Mouse (Mus musculus) midbrain, postnatal 0 days (tissue): ENCODE data around the gene Ice2. TPM values are rescaled to one million over a fixed set of nuclear protein-coding genes. Genes with fewer than 3 reads are reported as not detected.

Experiments used
- ATAC-seq: fragments of 200-750 bp; cut with Nextera tagmentation; 2 replicates; pipeline ENCODE4 v1.8.0; 2017; ENCODE audit warnings: moderate number of reproducible peaks, mild to moderate bottlenecking, moderate TSS enrichment, moderate library complexity; ENCODE audit not compliant: low FRiP score
- DNase-seq: peaks from one replicate; pipeline ENCODE4 v3.0.0-alpha.2; 2015; ENCODE audit warnings: low spot score
- H3K27ac ChIP-seq: fragments of 300-500 bp; sonication (generic); 2 replicates; pipeline ENCODE4 v1.5.1; 2014; ENCODE audit warnings: low read depth, mild to moderate bottlenecking, low read length, mixed read lengths
- H3K27me3 ChIP-seq: fragments of 300-500 bp; sonication (generic); 2 replicates; pipeline ENCODE4 v1.6.1; 2014; ENCODE audit warnings: low read length, control low read depth, mixed read lengths; ENCODE audit not compliant: insufficient read depth
- H3K36me3 ChIP-seq: fragments of 300-500 bp; sonication (generic); 2 replicates; pipeline ENCODE4 v1.6.1; 2014; ENCODE audit warnings: low read length, control low read depth, mixed read lengths; ENCODE audit not compliant: insufficient read depth
- H3K4me1 ChIP-seq: fragments of 300-500 bp; sonication (generic); 2 replicates; pipeline ENCODE4 v1.6.1; 2014; ENCODE audit warnings: mild to moderate bottlenecking, control low read depth, antibody characterized with exemption, low read length, mixed read lengths; ENCODE audit not compliant: insufficient read depth
- H3K4me2 ChIP-seq: fragments of 300-500 bp; sonication (generic); 2 replicates; pipeline ENCODE4 v1.6.1; 2014; ENCODE audit warnings: low read depth, mild to moderate bottlenecking, low read length, mixed read lengths; ENCODE audit not compliant: poor library complexity, severe bottlenecking
- H3K4me3 ChIP-seq: fragments of 300-500 bp; sonication (generic); 2 replicates; pipeline ENCODE4 v1.5.1; 2014; ENCODE audit warnings: low read depth, mild to moderate bottlenecking, low read length, moderate library complexity
- H3K9ac ChIP-seq: fragments of 300-500 bp; sonication (generic); replicated peaks from 2 replicates; pipeline ENCODE4 v1.6.1; 2014; ENCODE audit warnings: mild to moderate bottlenecking, low read length, moderate library complexity, mixed read lengths; ENCODE audit not compliant: poor library complexity, severe bottlenecking
- H3K9me3 ChIP-seq: fragments of 300-500 bp; sonication (generic); 2 replicates; pipeline ENCODE4 v1.6.1; 2016; ENCODE audit warnings: low read length, control low read depth
- CTCF ChIP-seq: IDR thresholded peaks from 2 replicates; pipeline ENCODE4 v1.5.1; 2016; ENCODE audit warnings: antibody characterized with exemption, mild to moderate bottlenecking
- WGBS: fragments of 180-500 bp; shearing (Covaris S2); extraction: QIAGEN DNeasy Blood & Tissue Kit; methylation state at CpG from one replicate; pipeline ENCODE4 v1.1.7; 2014; 5-methylcytosine and 5-hydroxymethylcytosine counted together
- polyA plus RNA-seq: library from polyadenylated mRNA; unstranded; fragments of >200 nt; fragmentation: Nextera tagmentation; extraction: Ambion mirVana; gene quantifications from 2 replicates; pipeline ENCODE4 v1.2.1, GENCODE M21; 2015
- total RNA-seq: library from RNA; depleted of rRNA; stranded (reverse); fragments of >200 nt; gene quantifications from 2 replicates; pipeline ENCODE4 v1.2.3, GENCODE M21; 2014

Gene Ice2
- total and polyA plus RNA-seq, 2 experiments from 2014 or later: 4.9 to 7.3 TPM

- ATAC-seq: no peak
- H3K9ac ChIP-seq: 0 out of 2 replicates have a peak within 1 kb of the TSS, but pooled peaks have one; percentile 2
- 15% methylated on average over 33 of the region's 37 CpGs for WGBS
- H3K4me1 ChIP-seq: peaks cover 5% of the 10 kb centered on the region; the same call in 1 of the 2 replicates
- peaks cover 14% of the 10 kb centered on the region for H3K27me3 ChIP-seq
- DNase-seq: peak; percentile 60
- TF ChIP-seq CTCF: no peak
- peak within 1 kb of the TSS; percentile 39 for H3K4me3 ChIP-seq
- H3K4me2 ChIP-seq: peak within 1 kb of the TSS; percentile 60
- H3K36me3 ChIP-seq: no peaks in the 10 kb centered on the region
- H3K27ac ChIP-seq: peak within 1 kb of the TSS; percentile 18; the same call in 1 of the 2 replicates
- H3K9me3 ChIP-seq: no peaks in the 10 kb centered on the region
These were observed 55.6 kb downstream of the Ice2 start, which contains the start of gene Anxa2 for GRCm38 (mm10) chr9:69453066-69453900. Gene Anxa2, plus strand, starts transcription at chr9:69453620.

GRCm38 (mm10) chr9:69453901-69454666 lies 56.4 kb downstream of the Ice2 start:
- H3K27me3 ChIP-seq: peaks cover 14% of the 10 kb centered on the region
- no peaks in the 10 kb centered on the region for H3K9me3 ChIP-seq
- H3K36me3 ChIP-seq: no peaks in the 10 kb centered on the region
- no peak for TF ChIP-seq CTCF
- H3K27ac ChIP-seq: no peak overlapping the region; the same call in 1 of the 2 replicates
- 0 out of 2 replicates have a peak overlapping the region, but pooled peaks have one; percentile 2 for H3K9ac ChIP-seq
- WGBS: 10% methylated on average over 30 of the region's 32 CpGs
- peak overlapping the region; percentile 60 for H3K4me2 ChIP-seq
- H3K4me1 ChIP-seq: peaks cover 7% of the 10 kb centered on the region; the same call in 1 of the 2 replicates
- DNase-seq (no peak), ATAC-seq (no peak)
- H3K4me3 ChIP-seq: peak overlapping the region; percentile 39

GRCm38 (mm10) chr9:69454691-69455090 lies 57.0 kb downstream of the Ice2 start:
- 65% methylated on average over 4 of the region's 4 CpGs for WGBS
- peaks cover 9% of the 10 kb centered on the region; the same call in 1 of the 2 replicates for H3K4me1 ChIP-seq
- H3K27ac ChIP-seq: no peak overlapping the region

GRCm38 (mm10) chr9:69455391-69455790 lies 57.7 kb downstream of the Ice2 start:
- ATAC-seq: no peak
- 69% methylated on average over 4 of the region's 4 CpGs for WGBS
- DNase-seq: no peak
- H3K4me1 ChIP-seq: peaks cover 9% of the 10 kb centered on the region; the same call in 1 of the 2 replicates
- peak overlapping the region; percentile 7; the same call in 1 of the 2 replicates for H3K4me2 ChIP-seq
- no peak overlapping the region for H3K27ac ChIP-seq
- no peak for TF ChIP-seq CTCF
- no peak overlapping the region for H3K4me3 ChIP-seq
- no peaks in the 10 kb centered on the region for H3K9me3 ChIP-seq
- H3K36me3 ChIP-seq: no peaks in the 10 kb centered on the region
- peaks cover 14% of the 10 kb centered on the region for H3K27me3 ChIP-seq
- no peak overlapping the region for H3K9ac ChIP-seq

More at GRCm38 (mm10) chr9:69454691-69455090, 57.0 kb downstream of the Ice2 start:
- no peak for TF ChIP-seq CTCF
- ATAC-seq: no peak
- H3K36me3 ChIP-seq: no peaks in the 10 kb centered on the region
- peak overlapping the region; percentile 39; the same call in 1 of the 2 replicates for H3K4me3 ChIP-seq
- peaks cover 14% of the 10 kb centered on the region for H3K27me3 ChIP-seq
- no peak overlapping the region for H3K9ac ChIP-seq
- no peaks in the 10 kb centered on the region for H3K9me3 ChIP-seq
- DNase-seq: no peak
- H3K4me2 ChIP-seq: peak overlapping the region; percentile 60

GRCm38 (mm10) chr9:69456406-69457075 lies 58.8 kb downstream of the Ice2 start:
- 86% methylated on average over 15 of the region's 15 CpGs for WGBS
- peaks cover 9% of the 10 kb centered on the region; the same call in 1 of the 2 replicates for H3K4me1 ChIP-seq
- TF ChIP-seq CTCF: no peak
- H3K9me3 ChIP-seq: no peaks in the 10 kb centered on the region
- no peak for ATAC-seq
- no peak for DNase-seq
- no peak overlapping the region for H3K4me3 ChIP-seq
- H3K4me2 ChIP-seq: no peak overlapping the region
- H3K9ac ChIP-seq: no peak overlapping the region
- H3K36me3 ChIP-seq: no peaks in the 10 kb centered on the region
- H3K27me3 ChIP-seq: peaks cover 14% of the 10 kb centered on the region
- no peak overlapping the region for H3K27ac ChIP-seq
